Mouse (Mus musculus) gastrocnemius, postnatal 10 days (tissue): ENCODE results near the gene Prickle4. TPM values are rescaled to one million over a fixed set of nuclear protein-coding genes. Genes with fewer than 3 reads are reported as not detected.

Source experiments
- DNase-seq: peaks from one replicate; pipeline ENCODE4 v3.0.0; 2021; ENCODE audit warnings: mixed read lengths
- total RNA-seq, 2 experiments: library from RNA; stranded (reverse); gene quantifications; 2 replicates each; pipeline ENCODE4 v1.2.3; 2021

Prickle4 gene
- total RNA-seq, 2 experiments from 2014 or later, result 0.70 TPM; not detected in 1

DNA sequence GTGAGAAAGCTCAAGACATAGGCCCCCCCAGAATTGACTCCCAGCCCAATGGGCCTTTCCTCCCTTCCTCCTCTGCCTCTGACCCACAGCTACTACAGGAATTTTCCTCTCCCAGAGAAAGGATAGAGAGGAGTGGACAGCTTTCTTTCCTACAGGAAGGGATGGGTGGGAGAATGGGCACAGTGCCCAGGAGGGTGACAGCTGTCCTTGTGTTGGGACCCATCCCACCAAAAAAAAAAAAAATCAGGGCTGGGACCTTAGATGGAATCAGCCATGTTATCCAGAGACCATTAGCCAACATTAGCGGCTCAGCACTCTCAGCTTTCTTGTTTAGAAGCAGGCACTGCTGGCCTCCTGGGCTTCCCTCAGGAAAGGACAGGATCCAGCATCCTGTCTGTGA, 11.7 kb upstream of the Prickle4 start:
- DNase-seq, result no peak

DNA sequence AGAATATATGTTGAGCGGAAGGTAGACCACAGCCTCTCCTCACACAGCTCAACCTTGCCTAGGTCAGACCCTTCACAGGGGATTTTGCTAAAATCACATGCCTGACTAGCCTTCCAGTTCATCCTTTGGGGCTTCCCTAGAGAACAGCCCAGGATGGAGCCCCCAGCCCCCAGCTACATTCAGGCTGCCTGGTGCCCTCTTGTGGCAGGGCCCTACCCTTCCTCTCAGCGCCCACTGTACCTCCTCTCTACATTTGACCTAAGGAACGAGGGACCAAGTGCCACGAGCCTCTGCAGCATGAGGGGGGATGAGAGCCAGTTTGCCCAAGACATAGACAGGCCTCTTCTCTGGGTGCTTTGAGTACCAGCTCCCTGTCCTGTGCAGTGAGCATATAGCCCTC, 10.2 kb upstream of the Prickle4 start:
- DNase-seq, result no peak

DNA sequence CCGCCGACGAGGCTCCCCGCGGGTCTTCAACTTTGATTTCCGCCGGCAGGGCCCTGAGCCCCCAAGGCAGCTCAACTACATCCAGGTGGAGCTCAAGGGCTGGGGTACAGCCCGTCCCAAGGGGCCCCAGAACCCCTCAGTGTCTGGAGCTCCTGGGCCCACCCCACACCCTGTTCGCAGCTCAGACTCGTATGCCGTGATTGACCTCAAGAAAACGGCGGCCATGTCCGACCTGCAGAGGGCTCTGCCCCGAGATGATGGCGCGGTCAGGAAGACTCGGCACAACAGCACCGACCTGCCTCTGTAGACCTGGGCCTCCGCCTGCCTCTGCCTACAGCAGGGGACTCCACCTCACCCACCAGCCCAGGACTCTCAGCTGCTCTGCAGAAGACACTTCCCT, 9.0 kb upstream of the Prickle4 start:
- no peak for DNase-seq

GRCm38 (mm10) chr17:47702548-47703345, 8.2 kb upstream of the Prickle4 start:
- DNase-seq, result no peak

- DNase-seq, result no peak
These were observed 7.3 kb upstream of the Prickle4 start for GRCm38 (mm10) chr17:47701793-47702192.

GRCm38 (mm10) chr17:47699055-47699454, 4.5 kb upstream of the Prickle4 start:
- no peak for DNase-seq

DNA sequence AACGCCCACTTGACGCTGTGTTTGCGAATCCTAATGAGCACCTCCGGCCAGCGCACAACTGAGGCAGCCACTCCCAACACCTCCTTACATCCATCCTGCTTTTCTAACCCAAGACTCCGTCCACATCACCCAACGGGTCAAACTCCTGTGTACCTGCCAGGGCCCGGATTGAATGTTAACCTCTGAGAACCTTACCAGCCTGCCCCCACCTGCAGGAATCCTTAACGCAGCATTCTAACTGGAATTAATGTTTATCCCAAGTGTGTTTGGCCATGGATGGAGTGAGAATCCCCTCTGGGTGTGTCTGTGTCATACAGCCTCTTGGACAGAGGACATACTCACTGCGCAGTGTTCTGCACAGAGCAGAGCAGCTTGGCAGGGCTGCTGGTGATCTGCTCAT, 3.6 kb upstream of the Prickle4 start:
- DNase-seq, result no peak

DNA sequence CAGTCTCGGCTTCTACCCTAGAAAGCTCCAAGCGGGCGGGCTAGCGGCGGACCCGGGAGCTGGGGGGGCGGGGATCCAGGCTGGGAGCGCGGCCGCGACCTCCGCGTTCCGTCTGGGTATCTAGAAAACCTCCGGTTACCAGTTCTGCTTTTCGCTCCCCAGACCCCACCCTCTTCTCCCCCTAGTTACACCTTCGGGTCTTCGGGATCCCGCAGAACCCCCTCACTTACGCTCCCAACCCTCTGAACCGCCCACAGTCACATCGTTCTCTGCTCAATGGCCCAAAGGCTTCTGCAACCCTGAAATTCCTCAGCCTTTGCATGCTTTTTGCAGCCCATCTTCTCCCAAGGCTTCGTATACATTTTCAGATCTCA, 788 bp upstream of the Prickle4 start:
- DNase-seq, result no peak

- no peak for DNase-seq
These were observed 264 bp downstream of the Prickle4 start, which contains the start of gene Gm21981 for GRCm38 (mm10) chr17:47694442-47694502. Gene Gm21981 (minus strand): TSS chr17:47694455.

DNA sequence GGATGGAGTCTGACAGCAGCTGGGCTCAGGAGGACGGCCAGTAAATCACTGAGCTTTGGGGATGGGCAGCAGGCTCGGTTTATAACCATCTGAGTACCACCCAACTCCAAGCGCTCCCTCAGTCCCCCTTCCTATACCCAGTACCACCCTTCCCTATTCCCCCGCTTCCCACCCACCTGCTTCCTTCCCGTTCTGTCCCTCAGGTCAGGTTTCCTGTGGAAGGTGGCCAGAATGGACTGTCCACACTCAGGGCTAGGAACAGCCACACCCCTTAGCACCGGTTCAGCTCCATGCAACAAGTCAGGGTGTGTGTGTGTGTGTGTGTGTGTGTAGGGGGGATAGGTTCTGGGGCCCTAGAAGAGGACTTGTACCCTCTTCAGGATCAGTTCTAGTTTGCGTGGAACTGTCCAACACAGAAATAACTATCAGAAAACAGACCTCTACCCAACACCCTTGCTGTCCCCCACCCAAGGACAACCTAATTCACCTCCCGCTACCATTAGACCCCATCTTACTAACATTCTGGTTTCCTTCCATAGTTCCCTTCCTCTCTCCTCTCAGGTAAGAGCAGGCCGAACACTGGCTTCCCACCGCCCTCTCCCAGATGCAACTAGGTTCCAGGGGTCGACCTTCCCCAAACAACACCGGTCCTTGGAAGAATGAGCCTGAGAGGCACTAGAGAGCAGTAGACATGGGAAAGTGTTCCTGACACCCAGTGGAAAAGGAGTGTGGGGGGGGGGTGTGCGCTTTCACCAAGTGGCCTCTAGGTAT, 680 bp downstream of the Prickle4 start:
- no peak for DNase-seq

DNA sequence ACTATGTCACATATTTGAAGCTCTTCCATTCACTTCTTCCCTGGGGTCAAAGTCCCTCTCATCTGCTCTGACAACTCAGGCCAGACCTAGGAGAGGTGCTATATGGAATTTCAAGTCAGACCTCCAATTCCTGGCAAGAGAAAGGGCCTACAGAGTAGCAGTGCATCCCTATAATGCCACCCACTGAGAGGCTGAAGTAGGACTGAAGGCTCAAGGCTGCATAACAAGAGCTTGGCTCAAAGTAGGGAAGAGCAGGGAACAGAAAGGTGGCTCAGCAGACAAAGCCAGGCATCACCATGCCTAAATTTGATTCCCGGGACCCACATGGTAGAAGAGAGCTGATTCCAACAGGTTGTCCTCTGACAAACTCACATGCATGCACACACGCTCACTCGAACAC, 2.9 kb downstream of the Prickle4 start:
- DNase-seq, result no peak

- DNase-seq, result no peak
These were observed 4.6 kb downstream of the Prickle4 start for GRCm38 (mm10) chr17:47689894-47690293.

DNA sequence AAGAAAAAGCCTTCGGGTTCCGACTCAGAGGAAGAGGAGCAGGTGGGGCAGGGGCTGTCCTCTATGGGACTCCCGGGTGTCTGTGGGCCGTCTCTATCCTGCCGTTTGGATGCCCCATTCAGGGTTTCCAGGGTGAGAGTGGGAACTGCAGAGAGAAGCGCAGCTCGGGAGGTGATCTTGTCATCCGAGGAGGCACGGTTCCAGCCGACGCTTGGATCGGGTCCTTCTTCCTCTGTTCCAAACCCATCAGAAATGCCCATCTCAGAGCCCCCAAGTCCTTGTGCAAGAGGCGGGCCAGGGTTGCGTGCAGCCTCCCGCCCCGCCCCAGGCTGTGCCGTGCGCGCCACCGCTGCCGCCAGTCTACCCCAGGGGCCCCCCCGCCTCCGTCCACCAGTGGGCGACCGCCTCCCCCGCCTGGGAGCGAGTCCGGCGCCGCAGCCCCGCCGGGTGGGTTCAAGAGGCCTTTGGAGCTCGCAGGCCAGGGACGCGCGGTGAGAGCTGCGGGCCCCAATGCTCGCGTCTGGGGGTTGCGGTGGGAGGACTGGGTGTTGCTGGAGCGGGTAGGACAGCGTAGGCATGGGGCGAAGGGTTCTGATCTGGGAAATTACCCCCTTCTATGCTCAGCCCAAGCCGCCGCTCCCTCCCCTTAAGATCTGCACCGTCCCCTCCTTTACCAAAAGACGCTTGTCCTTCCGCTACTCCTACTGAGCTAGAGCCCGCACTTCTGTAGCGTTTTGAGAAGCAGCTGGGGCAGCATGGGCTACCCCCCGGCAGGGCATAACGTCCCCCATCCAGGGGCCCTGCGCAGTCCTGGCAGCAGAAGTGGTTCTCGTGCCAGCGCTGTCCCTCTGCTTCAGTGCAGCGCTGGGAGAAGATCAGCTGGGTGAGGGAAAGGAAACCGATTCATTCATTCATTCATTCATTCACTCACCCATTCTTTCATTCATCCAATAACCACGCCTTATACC, 5.6 kb downstream of the Prickle4 start, which contains the start of gene Frs3:
Gene Frs3 (plus strand): TSS at position 423 of the 968 bp plus-strand sequence.
- peak; percentile 72 for DNase-seq

DNA sequence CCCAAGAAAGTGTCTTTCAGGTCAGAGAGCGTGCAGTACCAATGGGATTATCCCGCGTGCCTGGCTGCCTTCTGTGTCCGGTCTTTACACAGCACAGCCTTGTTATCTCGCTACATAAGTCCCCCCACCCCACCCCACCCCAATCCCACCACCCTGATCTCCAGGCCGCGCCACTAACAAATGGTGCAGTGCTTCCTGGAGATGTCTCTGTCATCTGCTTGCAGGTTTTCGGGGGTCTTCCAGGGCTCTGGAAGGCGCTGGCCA, 6.3 kb downstream of the Prickle4 start, which contains the start of gene Tomm6:
Gene Tomm6 (minus strand): TSS at position 43 of the 264 bp plus-strand sequence.
- DNase-seq, result no peak

DNA sequence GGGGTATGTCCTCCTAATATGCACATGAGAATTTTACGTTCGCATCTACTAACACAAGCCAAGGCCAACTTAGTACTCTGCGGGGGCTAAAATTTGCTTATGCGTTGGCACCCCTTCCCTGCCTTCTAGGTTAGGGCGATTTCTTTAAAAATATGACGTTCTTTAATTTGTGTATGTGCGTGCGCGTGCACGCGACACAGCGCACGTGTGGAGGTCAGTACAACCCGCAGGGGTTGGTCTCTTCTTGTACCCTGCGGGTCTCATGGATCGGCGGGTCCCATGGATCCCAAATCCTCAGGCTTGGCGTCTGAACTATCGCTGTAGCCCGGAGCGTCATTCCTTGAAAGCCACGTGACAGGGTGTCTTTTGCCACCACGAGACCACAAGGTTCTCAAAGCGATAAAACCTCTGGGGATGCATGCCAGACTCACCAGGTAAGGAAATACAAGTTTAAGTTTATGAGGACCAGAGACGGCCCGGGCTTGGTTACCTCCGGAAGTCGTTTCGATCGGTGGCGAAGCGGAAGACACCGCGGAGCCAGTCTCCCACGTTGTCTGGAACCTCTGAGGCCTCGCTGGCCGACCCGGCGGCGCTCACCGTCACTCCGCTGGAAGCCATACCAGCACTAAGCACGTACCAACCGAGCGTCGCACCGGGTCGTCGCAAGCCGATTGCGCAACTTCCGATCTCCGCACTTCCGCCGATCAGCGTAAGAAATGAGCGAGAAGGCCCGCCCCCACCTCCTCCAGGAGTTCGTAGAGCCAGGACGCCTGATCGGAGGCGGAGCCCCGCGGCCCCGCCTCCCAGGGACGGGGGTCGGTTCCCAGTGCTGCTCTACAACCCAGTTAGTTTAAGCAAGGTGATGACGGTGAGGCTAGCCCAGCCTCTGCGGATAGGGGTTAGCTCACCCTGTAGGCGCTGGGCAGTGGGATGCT, 6.9 kb downstream of the Prickle4 start:
- peak; percentile 93 for DNase-seq

- DNase-seq, result no peak
These were observed 11.7 kb downstream of the Prickle4 start for GRCm38 (mm10) chr17:47682836-47683235.

DNA sequence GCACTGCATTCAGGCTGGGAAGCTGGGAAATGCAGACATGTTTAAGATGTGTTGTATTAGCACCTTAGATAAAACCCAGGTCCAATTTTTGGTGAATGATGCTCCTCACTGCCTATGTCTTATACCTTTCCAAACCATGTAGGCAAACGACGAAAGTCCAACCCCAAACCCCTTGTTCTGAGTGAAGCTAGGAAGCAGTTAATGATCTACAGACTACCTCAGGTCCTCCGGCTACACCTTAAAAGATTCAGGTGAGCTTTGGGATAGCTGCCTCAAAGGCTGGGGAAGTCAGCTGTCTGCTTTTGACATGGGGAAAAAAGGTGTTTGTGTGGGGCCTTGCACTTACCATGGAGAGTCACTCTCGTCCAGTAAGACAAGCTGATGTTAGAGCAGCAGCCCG, 15.8 kb downstream of the Prickle4 start:
- no peak for DNase-seq

DNA sequence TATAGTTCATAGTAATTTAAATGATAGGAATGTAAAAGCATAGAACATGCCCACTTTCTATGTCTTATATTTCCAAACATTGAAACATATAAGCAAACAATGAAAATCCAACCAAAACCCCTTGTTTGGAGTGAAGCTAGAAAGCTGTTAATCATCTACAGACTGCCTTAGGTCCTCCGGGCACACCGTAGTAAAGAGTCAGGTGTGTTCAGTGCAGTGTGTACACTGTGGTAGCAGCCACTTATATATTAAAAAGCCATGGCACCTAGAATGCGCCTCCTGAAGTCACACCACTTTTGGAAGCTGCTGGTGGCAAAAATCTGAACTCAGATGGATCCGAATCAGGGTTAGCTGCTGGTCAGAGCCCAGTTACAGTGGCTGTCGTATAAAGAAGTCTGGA, 16.3 kb downstream of the Prickle4 start:
- no peak for DNase-seq

- peak; percentile 74 for DNase-seq
These were observed 18.0 kb downstream of the Prickle4 start for GRCm38 (mm10) chr17:47676581-47676980.

DNA sequence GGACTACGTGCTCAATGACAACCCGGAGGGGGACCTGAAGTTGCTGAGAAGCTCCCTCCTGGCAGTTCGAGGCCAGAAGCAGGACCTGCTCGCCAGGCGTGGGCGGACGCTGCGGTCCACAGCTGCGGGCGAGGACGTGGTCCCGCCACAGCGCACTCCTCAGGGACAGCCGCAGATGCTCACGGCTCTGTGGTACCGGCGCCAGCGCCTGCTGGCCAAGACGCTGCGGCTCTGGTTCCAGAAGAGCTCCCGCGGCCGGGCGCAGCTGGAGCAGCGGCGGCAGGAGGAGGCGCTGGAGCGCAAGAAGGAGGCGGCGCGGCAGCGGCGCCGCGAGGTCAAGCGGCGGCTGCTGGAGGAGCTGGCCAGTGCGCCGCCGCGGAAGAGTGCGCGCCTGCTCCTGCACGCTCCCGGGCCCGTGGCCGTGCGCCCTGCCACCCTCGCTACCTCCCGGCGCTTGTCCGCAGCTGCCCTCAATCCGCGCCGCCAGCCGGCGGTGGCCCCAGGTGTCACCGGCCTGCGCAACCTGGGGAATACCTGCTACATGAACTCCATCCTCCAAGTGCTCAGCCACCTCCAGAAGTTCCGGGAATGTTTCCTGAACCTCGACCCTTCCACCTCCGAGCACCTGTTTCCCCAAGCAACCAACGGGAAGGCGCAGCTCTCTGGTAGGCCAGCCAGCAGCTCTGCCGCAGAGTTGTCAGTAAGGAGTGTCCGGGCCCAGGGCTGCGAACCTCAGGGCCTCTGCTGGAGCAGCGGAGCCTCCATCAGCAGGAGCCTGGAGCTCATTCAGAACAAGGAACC, 22.0 kb downstream of the Prickle4 start:
- peak; percentile 74 for DNase-seq

GRCm38 (mm10) chr17:47671988-47672310, 22.6 kb downstream of the Prickle4 start:
- no peak for DNase-seq
